Mouse (Mus musculus) liver, embryonic 16.5 days (tissue): Measurements from ENCODE around the gene Sap18b. TPM values are rescaled to one million over a fixed set of nuclear protein-coding genes. Genes with fewer than 3 reads are reported as not detected.

Source experiments
- ATAC-seq: fragments of 200-750 bp; cut with Nextera tagmentation; 2 replicates; pipeline ENCODE4 v1.8.0; 2017; ENCODE audit warnings: low read depth, mild to moderate bottlenecking, moderate number of reproducible peaks, moderate library complexity
- H3K27ac ChIP-seq: fragments of 300-500 bp; sonication (generic); 2 replicates; pipeline ENCODE4 v1.5.1; 2014; ENCODE audit warnings: mild to moderate bottlenecking, low read length
- H3K27me3 ChIP-seq: fragments of 300-500 bp; sonication (generic); 2 replicates; pipeline ENCODE4 v1.6.1; 2014; ENCODE audit warnings: low read depth, low read length, mixed read lengths; ENCODE audit not compliant: control insufficient read depth, insufficient read depth
- H3K36me3 ChIP-seq: fragments of 300-500 bp; sonication (generic); 2 replicates; pipeline ENCODE4 v1.6.1; 2014; ENCODE audit warnings: mild to moderate bottlenecking; ENCODE audit not compliant: control insufficient read depth, insufficient read depth
- H3K4me1 ChIP-seq: fragments of 300-500 bp; sonication (generic); 2 replicates; pipeline ENCODE4 v1.6.1; 2014; ENCODE audit warnings: low read depth, low read length, mixed read lengths; ENCODE audit not compliant: control insufficient read depth
- H3K4me2 ChIP-seq: fragments of 300-500 bp; sonication (generic); 2 replicates; pipeline ENCODE4 v1.6.1; 2014; ENCODE audit warnings: low read depth, low read length, mixed read lengths
- H3K4me3 ChIP-seq: fragments of 300-500 bp; sonication (generic); 2 replicates; pipeline ENCODE4 v1.5.1; 2014; ENCODE audit warnings: low read depth, mild to moderate bottlenecking, low read length
- H3K9ac ChIP-seq: fragments of 300-500 bp; sonication (generic); 2 replicates; pipeline ENCODE4 v1.6.1; 2014; ENCODE audit warnings: low read depth, low read length
- H3K9me3 ChIP-seq: fragments of 300-500 bp; sonication (generic); replicated peaks from 2 replicates; pipeline ENCODE4 v1.6.1; 2016; ENCODE audit warnings: low read length; ENCODE audit not compliant: control insufficient read depth
- WGBS: fragments of 180-500 bp; shearing (Covaris S2); extraction: QIAGEN DNeasy Blood & Tissue Kit; methylation state at CpG from one replicate; pipeline ENCODE4 v1.1.7; 2014; ENCODE audit not compliant: insufficient replicate concordance; 5-methylcytosine and 5-hydroxymethylcytosine counted together
- polyA plus RNA-seq: library from polyadenylated mRNA; unstranded; fragments of >200 nt; fragmentation: Nextera tagmentation; extraction: Ambion mirVana; gene quantifications from 2 replicates; pipeline ENCODE4 v1.2.1, GENCODE M21; 2015

Gene Sap18b
- polyA plus RNA-seq, 1 experiment from 2014 or later, result 180 TPM

- H3K4me1 ChIP-seq, result peaks cover 10% of the 10 kb centered on the region
- H3K9ac ChIP-seq, result no peak overlapping the region
- no peak overlapping the region for H3K4me2 ChIP-seq
- no peak for ATAC-seq
- no peak overlapping the region for H3K27ac ChIP-seq
- H3K36me3 ChIP-seq, result no peaks in the 10 kb centered on the region
- WGBS, result 70% methylated on average over 4 of the region's 4 CpGs
- no peak overlapping the region for H3K4me3 ChIP-seq
- no peaks in the 10 kb centered on the region for H3K9me3 ChIP-seq
- H3K27me3 ChIP-seq, result no peaks in the 10 kb centered on the region
Measured at GRCm38 (mm10) chr8:95835891-95836290, 10.7 kb downstream of the Sap18b start.

- Histone ChIP-seq H3K36me3 (no peaks in the 10 kb centered on the region), H3K27ac (no peak overlapping the region), H3K9ac (no peak overlapping the region), H3K4me1 (peaks cover 10% of the 10 kb centered on the region), H3K4me3 (no peak overlapping the region), H3K9me3 (no peaks in the 10 kb centered on the region), H3K4me2 (no peak overlapping the region), H3K27me3 (no peaks in the 10 kb centered on the region)
- WGBS, result 71% methylated on average over 10 of the region's 10 CpGs
- ATAC-seq, result no peak
Measured at GRCm38 (mm10) chr8:95837266-95837665, 12.1 kb downstream of the Sap18b start.

- WGBS, result 94% methylated on average over 4 of the region's 4 CpGs
- Histone ChIP-seq H3K27ac (no peak overlapping the region), H3K27me3 (no peaks in the 10 kb centered on the region), H3K9me3 (no peaks in the 10 kb centered on the region), H3K4me3 (no peak overlapping the region), H3K4me1 (peaks cover 3% of the 10 kb centered on the region; the same call in 1 of the 2 replicates), H3K9ac (no peak overlapping the region), H3K4me2 (no peak overlapping the region), H3K36me3 (no peaks in the 10 kb centered on the region)
- ATAC-seq, result no peak
Measured at GRCm38 (mm10) chr8:95839289-95839688, 14.1 kb downstream of the Sap18b start.

- 83% methylated on average over 15 of the region's 15 CpGs for WGBS
- H3K4me2 ChIP-seq, result no peak overlapping the region
- no peak for ATAC-seq
- no peaks in the 10 kb centered on the region for H3K36me3 ChIP-seq
- H3K27me3 ChIP-seq, result no peaks in the 10 kb centered on the region
- H3K9me3 ChIP-seq, result no peaks in the 10 kb centered on the region
- H3K9ac ChIP-seq, result no peak overlapping the region
- no peak overlapping the region for H3K27ac ChIP-seq
- no peak overlapping the region for H3K4me3 ChIP-seq
- no peaks in the 10 kb centered on the region for H3K4me1 ChIP-seq
Measured at GRCm38 (mm10) chr8:95841436-95841835, 16.3 kb downstream of the Sap18b start.

GRCm38 (mm10) chr8:95843968-95844367, 18.8 kb downstream of the Sap18b start:
- Histone ChIP-seq H3K9ac (no peak overlapping the region), H3K9me3 (no peaks in the 10 kb centered on the region), H3K36me3 (no peaks in the 10 kb centered on the region; the same call in 1 of the 2 replicates), H3K4me2 (no peak overlapping the region), H3K27me3 (no peaks in the 10 kb centered on the region), H3K4me1 (no peaks in the 10 kb centered on the region), H3K4me3 (no peak overlapping the region), H3K27ac (no peak overlapping the region)
- 85% methylated on average over 6 of the region's 6 CpGs for WGBS
- no peak for ATAC-seq

GRCm38 (mm10) chr8:95845026-95845425, 19.9 kb downstream of the Sap18b start:
- WGBS, result 77% methylated on average over 7 of the region's 7 CpGs
- Histone ChIP-seq H3K9ac (no peak overlapping the region), H3K4me1 (no peaks in the 10 kb centered on the region), H3K9me3 (no peaks in the 10 kb centered on the region), H3K4me2 (no peak overlapping the region), H3K36me3 (no peaks in the 10 kb centered on the region; the same call in 1 of the 2 replicates), H3K4me3 (no peak overlapping the region), H3K27ac (no peak overlapping the region), H3K27me3 (no peaks in the 10 kb centered on the region)
- ATAC-seq, result no peak

- ATAC-seq, result no peak
- Histone ChIP-seq H3K36me3 (no peaks in the 10 kb centered on the region; the same call in 1 of the 2 replicates), H3K4me1 (peaks cover 6% of the 10 kb centered on the region; the same call in 1 of the 2 replicates), H3K27ac (no peak overlapping the region), H3K4me2 (no peak overlapping the region), H3K9ac (no peak overlapping the region), H3K4me3 (no peak overlapping the region), H3K27me3 (no peaks in the 10 kb centered on the region), H3K9me3 (no peaks in the 10 kb centered on the region)
- WGBS, result 51% methylated on average over 24 of the region's 24 CpGs
Measured at GRCm38 (mm10) chr8:95848061-95848551, 23.0 kb downstream of the Sap18b start.

GRCm38 (mm10) chr8:95848734-95849464, 23.8 kb downstream of the Sap18b start:
- no peak overlapping the region for H3K9ac ChIP-seq
- no peak overlapping the region for H3K27ac ChIP-seq
- no peaks in the 10 kb centered on the region for H3K9me3 ChIP-seq
- WGBS, result 76% methylated on average over 19 of the region's 19 CpGs
- H3K4me1 ChIP-seq, result peaks cover 6% of the 10 kb centered on the region; the same call in 1 of the 2 replicates
- no peaks in the 10 kb centered on the region; the same call in 1 of the 2 replicates for H3K36me3 ChIP-seq
- no peaks in the 10 kb centered on the region for H3K27me3 ChIP-seq
- H3K4me3 ChIP-seq, result no peak overlapping the region
- no peak for ATAC-seq
- H3K4me2 ChIP-seq, result no peak overlapping the region

- Histone ChIP-seq H3K4me3 (no peak overlapping the region), H3K9ac (no peak overlapping the region), H3K36me3 (no peaks in the 10 kb centered on the region; the same call in 1 of the 2 replicates), H3K4me2 (no peak overlapping the region), H3K27ac (no peak overlapping the region), H3K9me3 (no peaks in the 10 kb centered on the region), H3K4me1 (peaks cover 6% of the 10 kb centered on the region; the same call in 1 of the 2 replicates), H3K27me3 (no peaks in the 10 kb centered on the region)
- WGBS, result 77% methylated on average over 2 of the region's 2 CpGs
- no peak for ATAC-seq
Measured at GRCm38 (mm10) chr8:95850326-95850725, 25.2 kb downstream of the Sap18b start.
